Mouse (Mus musculus) cerebellum, adult (tissue): Measurements from ENCODE around the gene Inpp4b.

ENCODE experiments used
- ATAC-seq: cut with Nextera tagmentation; 2 replicates; pipeline ENCODE4 v1.9.2; 2017; ENCODE audit warnings: mild to moderate bottlenecking, moderate library complexity, mixed read lengths; ENCODE audit not compliant: insufficient number of reproducible peaks, low FRiP score, low TSS enrichment

Gene Inpp4b

DNA sequence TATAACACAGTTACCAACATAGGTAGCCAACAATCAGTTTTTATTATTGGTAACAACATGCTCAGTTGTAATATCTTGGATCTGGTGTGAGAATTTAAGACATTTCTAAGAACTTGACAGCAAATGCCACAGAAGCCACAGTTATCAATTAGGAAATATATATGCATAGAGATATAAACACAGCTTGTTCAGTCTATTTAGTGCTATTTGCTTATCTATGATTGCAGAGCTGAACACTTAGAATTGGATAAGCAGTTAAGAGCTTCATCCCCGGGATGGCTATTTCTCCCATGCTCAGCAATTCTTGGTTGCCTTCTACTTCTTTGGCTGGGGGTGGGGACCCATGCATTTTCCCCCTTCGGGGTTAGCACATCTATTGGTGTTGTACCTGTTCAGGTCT is 112.5 kb downstream of the Inpp4b start:
- no peak for ATAC-seq

- no peak for ATAC-seq
These were observed 121.4 kb downstream of the Inpp4b start for GRCm38 (mm10) chr8:81463762-81464161.

GRCm38 (mm10) chr8:81466776-81467175 is 124.4 kb downstream of the Inpp4b start:
- no peak for ATAC-seq

DNA sequence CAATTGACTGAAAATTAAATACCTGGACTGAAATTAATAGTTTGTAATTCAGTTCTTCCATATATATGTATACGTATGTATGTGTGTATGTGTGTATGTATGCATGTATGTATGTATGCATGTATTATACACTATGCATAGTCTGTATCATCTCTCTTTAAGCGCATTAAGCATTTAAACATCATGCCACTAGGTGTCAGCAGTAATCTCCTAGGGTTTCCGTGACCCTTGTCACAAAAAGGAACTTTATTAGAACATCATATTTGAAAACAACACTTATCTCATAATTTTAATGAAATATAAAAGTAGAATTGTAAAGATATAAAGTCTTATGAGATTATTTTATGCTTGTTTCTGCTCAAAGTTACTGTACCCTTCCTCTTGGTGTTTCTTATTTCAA is 136.3 kb downstream of the Inpp4b start:
- no peak for ATAC-seq

DNA sequence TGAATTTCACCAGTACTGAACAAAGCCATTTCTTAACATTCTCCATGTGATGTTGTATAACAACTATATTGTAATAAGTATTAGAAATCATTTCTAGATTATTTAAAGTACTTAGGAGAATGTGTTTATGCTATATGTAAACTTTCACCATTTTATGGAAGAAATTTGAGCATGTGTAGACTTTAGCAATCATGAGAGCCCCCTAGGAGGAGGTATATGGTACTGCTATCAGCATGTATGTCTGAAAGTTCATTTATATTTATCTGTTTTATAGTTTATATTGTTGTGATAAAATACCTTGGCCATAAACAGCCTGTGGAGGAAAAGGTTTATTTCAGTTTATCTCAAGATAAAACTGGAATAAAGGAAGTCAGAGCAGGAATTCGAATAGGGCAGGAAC is 141.5 kb downstream of the Inpp4b start:
- no peak for ATAC-seq

DNA sequence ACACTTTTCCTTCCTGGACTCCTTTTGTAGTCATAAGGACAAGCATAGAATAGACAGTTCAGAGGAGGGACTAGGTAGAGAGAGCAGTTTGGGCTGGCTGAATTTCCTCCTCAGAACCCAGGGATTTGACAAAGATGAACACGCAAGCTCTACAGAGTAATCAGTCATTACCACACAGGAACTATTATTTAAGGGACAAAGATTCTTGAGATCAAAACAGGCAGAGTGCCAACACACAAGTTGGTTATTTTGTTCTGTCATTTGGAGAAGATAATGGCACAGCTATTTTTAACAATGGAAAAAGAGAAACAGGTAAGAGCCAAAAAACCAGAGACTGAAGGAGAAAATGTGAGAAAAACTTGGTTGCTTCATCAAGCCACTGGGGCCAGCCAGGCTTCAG is 143.3 kb downstream of the Inpp4b start:
- ATAC-seq, result no peak

DNA sequence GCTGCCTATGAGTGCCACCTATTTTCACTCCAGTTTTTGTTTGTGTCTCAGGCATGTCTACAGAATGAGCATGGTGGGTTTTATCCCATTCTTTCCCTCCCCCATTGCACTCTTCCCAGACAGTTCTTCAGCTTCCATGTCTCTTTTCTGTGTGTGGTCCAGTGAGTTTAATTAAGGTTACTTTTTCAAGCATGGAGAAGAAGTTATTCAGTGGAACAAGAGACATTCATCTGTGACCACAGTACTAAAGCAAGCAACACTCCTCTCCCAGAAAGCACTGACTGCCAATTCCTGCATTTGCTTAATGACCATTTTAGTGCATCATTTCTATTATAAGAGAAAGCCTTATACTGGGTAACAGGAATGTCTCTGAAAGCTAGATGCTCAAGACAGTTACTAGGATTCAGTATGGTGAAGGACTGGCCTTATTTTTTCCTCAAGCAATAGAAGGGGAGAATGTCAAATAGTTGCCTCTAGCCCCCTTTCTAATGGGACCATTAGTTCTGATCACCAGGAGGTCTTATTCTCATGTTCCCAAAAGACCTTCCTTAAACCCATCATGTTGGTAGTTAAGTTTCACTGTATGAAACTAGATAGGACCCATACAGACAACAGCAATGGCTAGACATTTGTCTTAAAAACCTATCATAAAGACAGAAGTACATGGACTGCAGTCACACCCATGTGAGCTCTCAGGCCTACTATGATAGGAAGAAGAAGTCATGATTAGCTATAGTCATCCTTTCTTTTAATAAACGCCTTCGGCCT is 147.7 kb downstream of the Inpp4b start:
- ATAC-seq, result no peak

GRCm38 (mm10) chr8:81491097-81491705 is 148.8 kb downstream of the Inpp4b start:
- ATAC-seq, result no peak

- no peak for ATAC-seq
These were observed 149.4 kb downstream of the Inpp4b start for GRCm38 (mm10) chr8:81491706-81492204.

DNA sequence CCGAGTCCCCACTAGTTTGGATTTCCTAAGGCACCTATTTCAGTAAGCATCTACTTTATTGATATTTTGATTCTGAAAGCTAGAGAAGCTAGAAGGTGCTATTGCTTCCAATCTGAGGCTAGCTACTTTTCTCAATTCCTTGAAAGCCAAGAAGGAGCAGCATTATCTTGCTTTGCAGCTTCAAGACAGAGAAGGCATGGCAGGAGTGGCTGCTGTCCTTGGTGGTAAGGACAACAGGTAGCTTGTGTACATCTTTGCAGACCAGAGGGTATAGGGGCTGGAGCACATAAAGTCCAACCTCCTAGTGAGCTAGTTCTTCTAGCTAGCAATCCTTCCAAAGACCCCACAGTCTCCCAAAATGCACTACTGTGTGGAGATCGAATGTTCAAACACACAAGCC is 152.5 kb downstream of the Inpp4b start:
- ATAC-seq, result no peak

- no peak for ATAC-seq
These were observed 155.3 kb downstream of the Inpp4b start for GRCm38 (mm10) chr8:81497646-81498045.

DNA sequence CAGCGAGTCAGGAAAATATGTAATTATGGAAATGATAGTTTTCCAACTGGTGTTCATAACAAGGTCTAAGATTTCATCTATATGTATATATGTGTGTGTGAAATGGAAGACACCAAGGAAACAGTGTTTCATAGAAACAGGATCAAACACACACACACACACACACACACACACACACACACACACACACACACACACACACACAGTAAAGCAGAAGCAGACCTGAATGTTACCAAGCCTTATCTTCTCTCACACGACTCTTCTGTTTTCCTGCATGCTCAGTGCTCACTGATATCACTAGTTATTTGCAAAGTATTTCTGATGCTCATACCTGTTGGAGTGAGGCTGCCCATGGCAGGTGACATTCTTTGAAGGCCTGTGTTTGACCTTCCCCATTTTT is 159.9 kb downstream of the Inpp4b start:
- no peak for ATAC-seq

- no peak for ATAC-seq
These were observed 160.6 kb downstream of the Inpp4b start for GRCm38 (mm10) chr8:81502982-81503381.

- no peak for ATAC-seq
These were observed 170.5 kb downstream of the Inpp4b start for GRCm38 (mm10) chr8:81512826-81513225.

- no peak for ATAC-seq
These were observed 172.1 kb downstream of the Inpp4b start for GRCm38 (mm10) chr8:81514425-81514824.

GRCm38 (mm10) chr8:81522085-81522484 is 179.7 kb downstream of the Inpp4b start:
- ATAC-seq, result peak; percentile 78

GRCm38 (mm10) chr8:81524561-81524960 is 182.2 kb downstream of the Inpp4b start:
- ATAC-seq, result no peak

GRCm38 (mm10) chr8:81527661-81528060 is 185.3 kb downstream of the Inpp4b start:
- ATAC-seq, result no peak

GRCm38 (mm10) chr8:81538310-81538709 is 196.0 kb downstream of the Inpp4b start:
- no peak for ATAC-seq

GRCm38 (mm10) chr8:81558550-81558949 is 216.2 kb downstream of the Inpp4b start:
- no peak for ATAC-seq

DNA sequence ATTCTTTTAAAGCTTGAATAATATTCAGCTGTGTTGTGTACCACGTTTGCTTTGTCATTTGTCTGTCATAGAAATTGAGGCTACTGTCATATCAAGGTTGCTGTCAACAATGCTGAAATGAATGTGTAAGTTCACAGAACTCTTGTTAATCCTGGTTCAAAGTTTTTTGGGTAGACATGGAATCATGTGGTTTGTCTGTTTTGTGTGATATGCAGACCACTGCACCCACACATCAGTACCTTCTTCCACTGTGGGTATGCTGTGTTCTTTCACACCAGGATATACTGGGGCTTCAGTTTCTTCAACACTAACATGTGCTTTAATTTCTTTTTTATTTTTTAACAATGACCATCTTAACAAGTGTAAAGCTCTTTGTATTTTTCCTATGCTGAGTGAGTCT is 220.0 kb downstream of the Inpp4b start:
- ATAC-seq, result no peak

- ATAC-seq, result no peak
These were observed 223.1 kb downstream of the Inpp4b start for GRCm38 (mm10) chr8:81565484-81565883.
